Mouse (Mus musculus): Measurements from ENCODE around the gene Brd7. TPM values are rescaled to one million over a fixed set of nuclear protein-coding genes. Genes with fewer than 3 reads are reported as not detected.

Gene Brd7
- 19.1 and 22.2 TPM in 2 replicates for polyA plus RNA-seq (2012; rRNA removed)

GRCm38 (mm10) chr8:88361708-88362428 is at the start of gene Brd7:
TSS of gene Brd7 (minus strand) at chr8:88362194.

Other genes starting within 250 kb of the Brd7 start
- 16.9 and 17.4 TPM in 2 replicates for gene Cnep1r1, start 243.4 kb downstream of the Brd7 start, polyA plus RNA-seq (2012; rRNA removed)
- 13.8 and 14.3 TPM in 2 replicates for gene Heatr3, start 224.3 kb downstream of the Brd7 start, polyA plus RNA-seq (2012; rRNA removed)
- gene Tent4b, start 163.0 kb downstream of the Brd7 start, polyA plus RNA-seq (2012; rRNA removed): 9.1 and 10.6 TPM in 2 replicates
- gene Adcy7, start 89.8 kb downstream of the Brd7 start, polyA plus RNA-seq (2012; rRNA removed): 9.9 and 12.4 TPM in 2 replicates
- 1.8 and 2.3 TPM in 2 replicates for gene Nkd1, start 159.2 kb upstream of the Brd7 start, polyA plus RNA-seq (2012; rRNA removed)

All from liver, embryonic 18 days (tissue).